Mouse (Mus musculus) skeletal muscle tissue, adult 2 months (tissue): ENCODE measurements around the gene 5730507C01Rik.
A peak's percentile ranks its signal among the peaks of the same experiment; 100 is the strongest.
"Not testable (repeated sequence)": the region's sequence is repeated elsewhere in the genome, so short reads cannot be mapped to it uniquely, and the experiment has no call there.

Experiments
- DNase-seq: peaks from one replicate; pipeline ENCODE4 v3.0.0-alpha.2; 2012; ENCODE audit warnings: low read depth, low spot score

The 5730507C01Rik gene

GRCm38 (mm10) chr12:18514171-18514570, at the start of gene 5730507C01Rik:
Gene 5730507C01Rik, plus strand, starts transcription at chr12:18514510.
- DNase-seq = peak; percentile 0

- not testable (repeated sequence) for DNase-seq
These were observed 306 bp downstream of the 5730507C01Rik start for GRCm38 (mm10) chr12:18514616-18515015.

GRCm38 (mm10) chr12:18515077-18515476, 767 bp downstream of the 5730507C01Rik start:
- DNase-seq = not testable (repeated sequence)
